Mouse (Mus musculus): ENCODE data around the gene Pex12. TPM values are rescaled to one million over a fixed set of nuclear protein-coding genes. Genes with fewer than 3 reads are reported as not detected.

Gene Pex12
- polyA plus RNA-seq, 1 experiment from 2014 or later: 13.6 TPM

Other genes with a start within 250 kb of the Pex12 start
- 9.3 and 9.5 TPM in 2 replicates for gene Slfn2, start 237.5 kb downstream of the Pex12 start, polyA plus RNA-seq (2015; fragmentation: Nextera tagmentation; extraction: Ambion mirVana)
- gene Slfn1, start 185.7 kb downstream of the Pex12 start, polyA plus RNA-seq (2015; fragmentation: Nextera tagmentation; extraction: Ambion mirVana): 1.4 and 1.5 TPM in 2 replicates
- gene Slfn4, start 127.4 kb downstream of the Pex12 start, polyA plus RNA-seq (2015; fragmentation: Nextera tagmentation; extraction: Ambion mirVana): 0.61 and 0.87 TPM in 2 replicates
- gene Slfn3, start 111.3 kb downstream of the Pex12 start, polyA plus RNA-seq (2015; fragmentation: Nextera tagmentation; extraction: Ambion mirVana): 0.80 and 1.0 TPM in 2 replicates
- 1.4 and 1.7 TPM in 2 replicates for gene Slfn14, start 15.9 kb downstream of the Pex12 start, polyA plus RNA-seq (2015; fragmentation: Nextera tagmentation; extraction: Ambion mirVana)
- 50.0 and 50.5 TPM in 2 replicates for gene Ap2b1, start 3.6 kb downstream of the Pex12 start, polyA plus RNA-seq (2015; fragmentation: Nextera tagmentation; extraction: Ambion mirVana)
- gene Rasl10b, start 106.6 kb upstream of the Pex12 start, polyA plus RNA-seq (2015; fragmentation: Nextera tagmentation; extraction: Ambion mirVana): 0.27 and 0.49 TPM in 2 replicates
- gene Gas2l2, start 126.9 kb upstream of the Pex12 start, polyA plus RNA-seq (2015; fragmentation: Nextera tagmentation; extraction: Ambion mirVana): 0.14 TPM in 2 replicates
- 0.21 TPM in 1 of 2 replicates, not detected in the other for gene 1700020L24Rik, start 135.1 kb upstream of the Pex12 start, polyA plus RNA-seq (2015; fragmentation: Nextera tagmentation; extraction: Ambion mirVana)
- 3.3 and 4.3 TPM in 2 replicates for gene Mmp28, start 160.5 kb upstream of the Pex12 start, polyA plus RNA-seq (2015; fragmentation: Nextera tagmentation; extraction: Ambion mirVana)
- gene Taf15, start 170.5 kb upstream of the Pex12 start, polyA plus RNA-seq (2015; fragmentation: Nextera tagmentation; extraction: Ambion mirVana): 9.7 TPM in 2 replicates
- gene Heatr9, start 219.6 kb upstream of the Pex12 start, polyA plus RNA-seq (2015; fragmentation: Nextera tagmentation; extraction: Ambion mirVana): not detected in 2 replicates
- 1.00 and 1.0 TPM in 2 replicates for gene Ccl5, start 227.9 kb upstream of the Pex12 start, polyA plus RNA-seq (2015; fragmentation: Nextera tagmentation; extraction: Ambion mirVana)

All from stomach, embryonic 16.5 days (tissue).